Comparison of ENCODE assay signal across 10 mouse cellular contexts in the genomic region with DNA sequence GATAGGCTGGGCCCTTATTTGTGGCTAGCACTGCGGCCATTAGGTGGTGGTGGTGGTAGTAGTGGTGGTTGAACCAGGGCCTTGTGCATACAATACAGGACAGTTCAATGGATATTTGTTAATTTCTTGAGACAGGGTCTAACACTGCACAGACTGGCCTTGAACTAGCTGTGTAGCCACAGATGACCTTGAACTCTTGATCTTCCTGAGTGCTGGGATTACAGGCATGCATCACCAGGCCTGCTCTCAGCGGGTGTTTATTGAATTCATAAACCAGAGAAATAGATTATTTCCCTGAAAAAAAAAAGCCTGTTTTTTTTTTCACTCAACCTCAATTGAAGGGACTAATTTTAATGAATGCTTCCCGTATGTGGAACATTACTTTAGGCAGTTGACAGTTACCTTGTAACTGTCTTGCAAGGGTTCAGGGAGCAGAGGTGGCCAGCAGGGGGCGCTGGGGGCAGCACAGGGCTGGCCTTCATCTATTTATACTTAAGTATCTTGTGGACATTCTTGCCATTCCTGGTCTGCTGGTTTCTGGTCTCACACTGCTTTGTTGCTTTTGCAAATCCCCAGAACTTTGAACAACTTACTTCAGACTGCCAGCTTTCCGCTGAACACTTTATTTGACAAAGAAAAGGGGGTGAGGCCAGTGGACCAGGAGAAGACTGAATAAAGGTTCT. TPM values are rescaled to one million over a fixed set of nuclear protein-coding genes. Genes with fewer than 3 reads are reported as not detected.
DNase-seq lines count a peak whose midpoint lies in the region; ATAC-seq lines count a peak whose summit lies in the region.
"Had no signal": no experiment of that assay in that cellular context is flagged by ENCODE, and none has a peak within 500 bp of the region (broad histone marks: within the 10 kb centered on the region; RNA-seq: fewer than 3 reads in every experiment).

No protein-coding gene starts in this region.

- no peak overlapping the region for H3K4me3 ChIP-seq in hindbrain, embryonic 11.5 days (ENCODE audit: low read depth, low read length)
- H3K4me3 ChIP-seq in hindbrain, embryonic 12.5 days = no peak overlapping the region
- H3K4me3 ChIP-seq: embryonic facial prominence, embryonic 15.5 days; myocyte had no signal

- H3K27ac ChIP-seq in hindbrain, embryonic 11.5 days (ENCODE audit: low read depth, low read length) = no peak overlapping the region
- H3K27ac ChIP-seq in hindbrain, embryonic 12.5 days = no peak overlapping the region
- H3K27ac ChIP-seq: embryonic facial prominence, embryonic 15.5 days had no signal

- H3K9ac ChIP-seq in hindbrain, embryonic 11.5 days (ENCODE audit: low read depth, low read length) = no peak overlapping the region
- H3K9ac ChIP-seq in hindbrain, embryonic 12.5 days = no peak overlapping the region
- H3K9ac ChIP-seq: embryonic facial prominence, embryonic 15.5 days had no signal

- 0 out of 2 replicates have a peak, but pooled peaks cover 2% of the 10 kb centered on the region for H3K4me1 ChIP-seq in hindbrain, embryonic 11.5 days (replicated peaks; ENCODE audit: control insufficient read depth, insufficient read depth, low read length)
- H3K4me1 ChIP-seq in hindbrain, embryonic 12.5 days = peaks cover 24% of the 10 kb centered on the region

- no peak for ATAC-seq in hindbrain, embryonic 11.5 days (ENCODE audit: low FRiP score)
- ATAC-seq in hindbrain, embryonic 12.5 days (ENCODE audit: low FRiP score) = no peak

- H3K36me3 ChIP-seq in hindbrain, embryonic 11.5 days (ENCODE audit: control insufficient read depth, insufficient read depth, low read length) = no peaks in the 10 kb centered on the region
- no peaks in the 10 kb centered on the region for H3K36me3 ChIP-seq in hindbrain, embryonic 12.5 days
- H3K36me3 ChIP-seq: embryonic facial prominence, embryonic 15.5 days had no signal

- WGBS in hindbrain, embryonic 11.5 days = 50% methylated on average over 5 of the region's 5 CpGs
- 46% methylated on average over 5 of the region's 5 CpGs for WGBS in hindbrain, embryonic 12.5 days

- H3K4me2 ChIP-seq in hindbrain, embryonic 11.5 days (replicated peaks; ENCODE audit: low read depth, low read length) = no peak overlapping the region
- H3K4me2 ChIP-seq in hindbrain, embryonic 12.5 days (replicated peaks) = no peak overlapping the region
- H3K4me2 ChIP-seq: embryonic facial prominence, embryonic 15.5 days had no signal

- no peaks in the 10 kb centered on the region for H3K9me3 ChIP-seq in hindbrain, embryonic 11.5 days (ENCODE audit: control insufficient read depth, low read length)
- H3K9me3 ChIP-seq in hindbrain, embryonic 12.5 days (replicated peaks) = no peaks in the 10 kb centered on the region
- H3K9me3 ChIP-seq: embryonic facial prominence, embryonic 15.5 days had no signal

- peak; percentile 83 for DNase-seq in hindbrain, embryonic 11.5 days (ENCODE audit: low spot score)
- DNase-seq in adrenal gland, adult 8-10 months = peak; percentile 62
- peak; percentile 57 for DNase-seq in embryo, embryonic 11.5 days (ENCODE audit: low read depth, low spot score)
- peak; percentile 21 for DNase-seq in heart, postnatal 25 days (ENCODE audit: low spot score)
- DNase-seq in left cerebral cortex, postnatal 25 days (ENCODE audit: low spot score in 2 of 2) = peak; percentile 60 to 61
- peak; percentile 51 for DNase-seq in ovary, adult 18-20 months (ENCODE audit: low spot score)
- DNase-seq in thymus, postnatal 10 days (ENCODE audit: low spot score in 2 of 2) = peak; percentile 16 to 75

- intact Hi-C loops in heart, postnatal 25 days (cut with DNase I) = loop anchor here (1.0 to 10.0 kb wide), 4 partner anchors 88 to 541 kb away; no protein-coding TSS in a partner anchor
- intact Hi-C loops in left cerebral cortex, postnatal 25 days (cut with DNase I) = loop anchor here (2.0 kb wide), 1 partner anchor 243 kb away; no protein-coding TSS in a partner anchor

- no peaks in the 10 kb centered on the region for H3K27me3 ChIP-seq in hindbrain, embryonic 11.5 days (ENCODE audit: control insufficient read depth, insufficient read depth, low read length)
- H3K27me3 ChIP-seq in hindbrain, embryonic 12.5 days = peaks cover 5% of the 10 kb centered on the region; the same call in 1 of the 2 replicates

RNA-seq across cellular contexts. Expression of a gene that starts 8.6 kb away (rescaled TPM):
- polyA plus RNA-seq in hindbrain, embryonic 11.5 days (2014; fragmentation: Nextera tagmentation; extraction: Ambion mirVana) = 4.3 and 5.0 TPM in 2 replicates
- polyA plus RNA-seq in hindbrain, embryonic 12.5 days (2016; fragmentation: Nextera tagmentation; extraction: Ambion mirVana) = 7.6 and 8.0 TPM in 2 replicates
- 1 to 10 TPM in 2 of 4 experiments, under 1 TPM in 2; 0.29 to 2.1 (median 1.2) TPM for total RNA-seq in adrenal gland, adult 8-10 months (2022)
- 1 to 10 TPM in 1 of 2 experiments, under 1 TPM in 1; 0.96 to 2.0 TPM for total RNA-seq in heart, postnatal 25 days (2021)
- total RNA-seq in left cerebral cortex, postnatal 25 days (2021) = 10 to 100 TPM; 12.9 to 15.2 TPM

RNA-seq across cellular contexts. Expression of a gene that starts 53.0 kb away (rescaled TPM):
- 21.7 and 25.7 TPM in 2 replicates for polyA plus RNA-seq in hindbrain, embryonic 11.5 days (2014; fragmentation: Nextera tagmentation; extraction: Ambion mirVana)
- 20.3 and 21.9 TPM in 2 replicates for polyA plus RNA-seq in hindbrain, embryonic 12.5 days (2016; fragmentation: Nextera tagmentation; extraction: Ambion mirVana)
- total RNA-seq in adrenal gland, adult 8-10 months (2022) = 10 to 100 TPM; 20.4 to 26.2 (median 23.3) TPM
- 10 to 100 TPM; 24.5 to 26.4 TPM for total RNA-seq in heart, postnatal 25 days (2021)
- total RNA-seq in left cerebral cortex, postnatal 25 days (2021) = 10 to 100 TPM; 27.7 to 31.1 TPM

Comparison
In these comparisons a context has a peak if more than half of its experiments do, and no peak if none do; other contexts are left out.
1. DNase-seq: peak in every context shown above with its lines; median percentile 83 in hindbrain, embryonic 11.5 days; 62 in adrenal gland, adult 8-10 months; 60 in left cerebral cortex, postnatal 25 days; 57 in embryo, embryonic 11.5 days; 51 in ovary, adult 18-20 months; 46 in thymus, postnatal 10 days; 21 in heart, postnatal 25 days.
2. RNA of a gene that starts 8.6 kb away (total RNA-seq): 12.9 to 15.2 TPM in left cerebral cortex, postnatal 25 days; 0.96 to 2.0 TPM in heart, postnatal 25 days and 0.29 to 2.1 TPM in adrenal gland, adult 8-10 months; every median in the first group is over 4 times any median in the second.